Mouse (Mus musculus) limb, embryonic 10.5 days (tissue): Measurements from ENCODE around the gene AA467197. TPM values are rescaled to one million over a fixed set of nuclear protein-coding genes. Genes with fewer than 3 reads are reported as not detected.

Experiments
- DNase-seq: peaks from one replicate; pipeline ENCODE4 v3.0.0-alpha.2; 2017; ENCODE audit warnings: low spot score
- H3K27ac ChIP-seq: fragments of 300-500 bp; sonication (generic); 2 replicates; pipeline ENCODE4 v1.5.1; 2016; ENCODE audit warnings: mild to moderate bottlenecking
- H3K27me3 ChIP-seq: fragments of 300-500 bp; sonication (generic); 2 replicates; pipeline ENCODE4 v1.6.1; 2016; ENCODE audit warnings: low read depth, mild to moderate bottlenecking; ENCODE audit not compliant: poor library complexity, severe bottlenecking
- H3K36me3 ChIP-seq: fragments of 300-500 bp; sonication (generic); 2 replicates; pipeline ENCODE4 v1.6.1; 2016; ENCODE audit warnings: mild to moderate bottlenecking, moderate library complexity
- H3K4me1 ChIP-seq: fragments of 300-500 bp; sonication (generic); 2 replicates; pipeline ENCODE4 v1.6.1; 2016
- H3K4me3 ChIP-seq: fragments of 300-500 bp; sonication (generic); 2 replicates; pipeline ENCODE4 v1.5.1; 2016; ENCODE audit warnings: mild to moderate bottlenecking, moderate library complexity
- H3K9me3 ChIP-seq: fragments of 300-500 bp; sonication (generic); replicated peaks from 2 replicates; pipeline ENCODE4 v1.6.1; 2016; ENCODE audit warnings: mild to moderate bottlenecking
- WGBS: fragments of 180-500 bp; shearing (Covaris S2); methylation state at CpG from one replicate; pipeline ENCODE4 v1.1.7; 2016; 5-methylcytosine and 5-hydroxymethylcytosine counted together
- polyA plus RNA-seq: library from polyadenylated mRNA; unstranded; fragments of >200 nt; fragmentation: Nextera tagmentation; extraction: Ambion mirVana; gene quantifications from 2 replicates; pipeline ENCODE4 v1.2.1, GENCODE M21; 2016

AA467197 gene
- polyA plus RNA-seq = 0.25 TPM in 1 of 2 replicates, not detected in the other

DNA sequence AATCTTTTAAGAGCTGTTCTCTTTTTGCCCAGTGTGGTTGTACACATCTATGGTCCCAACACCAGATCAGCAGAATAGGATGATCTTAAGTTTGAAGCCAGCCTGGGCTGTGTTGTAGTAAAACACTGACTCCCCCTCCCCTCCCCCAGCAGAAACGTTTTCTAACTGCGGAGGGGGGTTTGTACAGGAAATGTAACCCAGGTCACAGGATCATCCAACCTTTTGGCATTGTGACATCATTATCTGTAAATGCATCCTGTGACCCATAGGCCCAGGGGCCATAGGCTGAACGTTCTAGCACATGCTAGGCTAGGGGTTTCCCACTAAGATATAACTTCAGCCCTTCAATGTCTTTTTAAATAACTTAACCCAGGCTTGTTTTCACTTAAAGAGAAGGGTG lies at the start of gene AA467197:
AA467197 (plus strand) TSS at position 301 of the 400 bp plus-strand sequence.
- H3K36me3 ChIP-seq = peaks cover 23% of the 10 kb centered on the region
- no peaks in the 10 kb centered on the region for H3K9me3 ChIP-seq
- H3K4me3 ChIP-seq = peak within 1 kb of the TSS; percentile 49
- peaks cover 18% of the 10 kb centered on the region; the same call in 1 of the 2 replicates for H3K27me3 ChIP-seq
- 71% methylated on average over 3 of the region's 3 CpGs for WGBS
- no peak within 1 kb of the TSS for H3K27ac ChIP-seq
- H3K4me1 ChIP-seq = peaks cover 12% of the 10 kb centered on the region; the same call in 1 of the 2 replicates
- DNase-seq = no peak

- no peak for DNase-seq
- no peak overlapping the region for H3K4me3 ChIP-seq
- H3K27ac ChIP-seq = no peak overlapping the region
- WGBS = 93% methylated on average over 8 of the region's 8 CpGs
- H3K36me3 ChIP-seq = no peaks in the 10 kb centered on the region
- H3K4me1 ChIP-seq = no peaks in the 10 kb centered on the region
- H3K27me3 ChIP-seq = no peaks in the 10 kb centered on the region
- no peaks in the 10 kb centered on the region for H3K9me3 ChIP-seq
Observed at GRCm38 (mm10) chr2:122587861-122588519, 48.8 kb upstream of the AA467197 start.

- H3K27ac ChIP-seq = no peak overlapping the region
- WGBS = 90% methylated on average over 1 of the region's 1 CpGs
- no peaks in the 10 kb centered on the region for H3K9me3 ChIP-seq
- H3K27me3 ChIP-seq = no peaks in the 10 kb centered on the region
- no peaks in the 10 kb centered on the region for H3K4me1 ChIP-seq
- no peaks in the 10 kb centered on the region for H3K36me3 ChIP-seq
- no peak overlapping the region for H3K4me3 ChIP-seq
- DNase-seq = no peak
Observed at GRCm38 (mm10) chr2:122590351-122590750, 46.4 kb upstream of the AA467197 start.

- Histone ChIP-seq H3K4me1 (no peaks in the 10 kb centered on the region), H3K36me3 (no peaks in the 10 kb centered on the region), H3K4me3 (no peak overlapping the region), H3K9me3 (no peaks in the 10 kb centered on the region), H3K27me3 (no peaks in the 10 kb centered on the region), H3K27ac (no peak overlapping the region)
- no peak for DNase-seq
- WGBS = 78% methylated on average over 2 of the region's 2 CpGs
Observed at GRCm38 (mm10) chr2:122591213-122591612, 45.6 kb upstream of the AA467197 start.

DNA sequence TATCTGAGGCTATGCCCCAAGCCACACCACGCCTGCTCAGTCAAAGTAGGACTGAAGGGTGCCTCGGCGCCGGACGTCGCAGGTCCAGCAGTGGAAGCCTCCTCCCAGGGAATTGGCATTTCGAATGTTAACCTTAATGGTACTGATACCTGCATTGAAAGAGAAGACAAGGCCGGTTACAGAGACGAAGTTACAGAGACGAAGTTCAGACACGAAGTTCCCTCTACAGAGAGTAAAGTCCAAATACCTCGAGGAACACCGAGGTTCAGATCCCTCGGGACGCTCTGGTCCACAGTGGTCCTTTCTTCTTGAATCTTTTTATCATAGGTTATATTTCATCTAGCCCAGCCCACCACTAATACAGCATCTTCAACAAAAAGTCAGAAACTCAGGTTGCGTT lies 41.3 kb upstream of the AA467197 start:
- WGBS = 92% methylated on average over 16 of the region's 16 CpGs
- Histone ChIP-seq H3K4me1 (no peaks in the 10 kb centered on the region), H3K27me3 (no peaks in the 10 kb centered on the region), H3K27ac (no peak overlapping the region), H3K9me3 (no peaks in the 10 kb centered on the region), H3K36me3 (no peaks in the 10 kb centered on the region), H3K4me3 (no peak overlapping the region)
- no peak for DNase-seq

DNA sequence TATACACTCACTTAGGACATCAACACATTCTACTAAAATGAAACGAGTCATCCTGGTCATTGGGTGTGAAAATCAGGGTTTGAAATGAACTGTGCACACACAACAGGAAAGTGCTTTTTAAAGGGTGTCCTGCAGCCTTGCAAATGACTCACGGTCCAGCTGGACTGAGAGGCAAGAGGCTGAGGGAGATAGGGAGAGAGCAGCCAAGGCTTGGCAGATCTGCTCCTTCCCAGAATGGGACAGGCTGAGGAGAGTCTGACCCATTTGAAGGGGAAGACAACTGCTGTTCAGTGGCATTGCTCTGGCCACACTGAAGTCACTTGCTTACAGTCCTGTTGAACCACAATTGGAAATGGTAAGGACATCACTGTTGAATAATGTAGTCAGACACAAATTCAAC lies 37.0 kb upstream of the AA467197 start:
- Histone ChIP-seq H3K4me3 (no peak overlapping the region), H3K27ac (no peak overlapping the region), H3K27me3 (no peaks in the 10 kb centered on the region), H3K9me3 (no peaks in the 10 kb centered on the region), H3K4me1 (no peaks in the 10 kb centered on the region), H3K36me3 (no peaks in the 10 kb centered on the region)
- DNase-seq = no peak
- WGBS = 88% methylated on average over 2 of the region's 2 CpGs

- no peaks in the 10 kb centered on the region for H3K4me1 ChIP-seq
- no peaks in the 10 kb centered on the region for H3K36me3 ChIP-seq
- no peak overlapping the region for H3K4me3 ChIP-seq
- no peak overlapping the region for H3K27ac ChIP-seq
- H3K27me3 ChIP-seq = no peaks in the 10 kb centered on the region
- WGBS = 71% methylated on average over 2 of the region's 2 CpGs
- no peaks in the 10 kb centered on the region for H3K9me3 ChIP-seq
- DNase-seq = no peak
Observed at GRCm38 (mm10) chr2:122601354-122601753, 35.4 kb upstream of the AA467197 start.

DNA sequence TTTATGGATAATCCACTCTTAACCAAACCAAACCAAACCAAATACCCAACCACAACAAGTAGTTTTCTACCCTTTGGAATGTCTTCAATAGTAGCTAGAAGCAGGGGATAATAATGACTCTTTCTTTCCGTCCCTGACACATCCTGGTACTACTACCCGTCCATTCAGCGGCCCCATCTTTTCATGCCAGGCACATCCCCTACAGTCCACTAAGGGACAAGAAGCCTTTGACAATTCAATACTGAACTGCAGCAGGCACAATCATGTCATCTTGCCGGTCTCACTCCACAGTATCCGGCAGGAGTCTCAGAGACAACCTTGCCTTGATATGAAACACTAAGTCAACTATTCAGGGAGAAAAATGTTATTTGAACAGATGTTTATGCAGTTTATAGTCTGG lies 31.0 kb upstream of the AA467197 start:
- Histone ChIP-seq H3K36me3 (no peaks in the 10 kb centered on the region), H3K27ac (no peak overlapping the region), H3K27me3 (peaks cover 20% of the 10 kb centered on the region), H3K4me3 (no peak overlapping the region), H3K9me3 (no peaks in the 10 kb centered on the region), H3K4me1 (peaks cover 3% of the 10 kb centered on the region)
- DNase-seq = no peak
- WGBS = 92% methylated on average over 5 of the region's 5 CpGs

DNA sequence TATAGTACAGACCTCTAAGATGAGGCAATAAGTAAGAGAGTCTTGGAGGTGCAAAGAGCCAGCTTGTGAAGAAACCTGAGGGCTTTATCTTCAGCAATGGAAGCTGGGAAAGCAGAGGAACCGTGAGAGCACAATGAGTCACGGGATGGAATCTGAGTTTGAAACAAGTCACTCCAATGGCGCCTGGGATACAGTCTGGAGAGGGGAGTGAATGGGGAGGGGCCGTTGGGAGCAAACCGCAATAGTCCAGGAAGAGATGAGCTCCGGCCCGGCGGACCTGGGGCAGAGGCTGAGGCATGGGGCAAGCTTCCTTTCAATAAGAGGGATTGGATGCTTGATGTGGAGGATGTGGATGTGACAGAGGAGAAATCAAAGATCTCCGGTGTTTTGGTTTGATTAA lies 28.0 kb upstream of the AA467197 start:
- WGBS = 77% methylated on average over 9 of the region's 9 CpGs
- H3K27ac ChIP-seq = no peak overlapping the region
- DNase-seq = no peak
- peaks cover 36% of the 10 kb centered on the region for H3K27me3 ChIP-seq
- H3K4me3 ChIP-seq = no peak overlapping the region
- H3K4me1 ChIP-seq = peaks cover 7% of the 10 kb centered on the region
- H3K9me3 ChIP-seq = no peaks in the 10 kb centered on the region
- H3K36me3 ChIP-seq = no peaks in the 10 kb centered on the region

DNA sequence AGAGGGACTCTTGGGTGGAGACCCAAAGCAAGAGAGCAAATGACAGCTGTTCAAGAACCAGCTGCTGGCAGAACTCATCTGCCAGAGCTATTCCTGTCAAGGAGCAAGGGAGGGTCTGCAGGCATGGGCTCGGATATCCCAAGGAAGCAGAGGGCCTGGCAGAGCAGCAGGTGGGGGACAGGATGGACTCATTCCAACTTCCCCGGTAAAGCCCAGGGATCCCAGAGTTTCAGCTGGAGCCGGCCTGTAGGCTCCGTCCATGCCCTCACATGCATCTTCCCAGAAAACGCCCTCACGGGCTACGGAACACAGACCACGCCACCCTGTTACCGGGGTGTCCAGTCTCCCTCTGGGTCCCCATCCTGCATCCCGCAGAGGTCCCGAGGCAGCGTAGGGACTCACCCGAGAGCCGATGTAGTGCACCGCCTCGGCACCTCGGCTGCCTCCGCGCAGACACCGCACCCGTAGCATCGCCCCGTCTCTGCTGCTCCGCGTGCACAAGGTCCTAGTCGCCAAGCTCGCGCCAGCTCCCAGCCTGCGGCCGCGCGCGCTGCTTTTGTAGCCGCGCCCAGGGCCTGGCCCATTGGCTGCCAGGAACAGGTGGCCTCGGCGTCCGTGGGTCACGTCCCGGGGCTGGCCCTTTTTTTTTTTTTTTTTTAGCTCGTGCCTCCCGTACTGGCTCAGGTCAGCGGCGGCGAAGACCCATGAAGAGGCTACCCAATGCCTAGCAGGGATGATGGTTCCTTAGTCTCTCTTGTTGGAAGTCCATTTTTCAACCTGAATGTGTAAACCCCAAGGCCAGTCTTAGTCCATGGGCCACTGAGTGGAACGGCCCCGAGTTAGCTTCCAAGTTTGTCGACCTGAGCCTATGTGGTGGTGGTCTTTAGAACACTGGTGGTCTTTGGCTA lies 25.8 kb upstream of the AA467197 start, which contains the start of gene Gatm:
Gatm (minus strand) TSS at position 558 of the 908 bp plus-strand sequence.
- Histone ChIP-seq H3K27me3 (peaks cover 36% of the 10 kb centered on the region), H3K9me3 (no peaks in the 10 kb centered on the region), H3K4me3 (peak within 1 kb of the TSS; percentile 64), H3K27ac (peak within 1 kb of the TSS; percentile 67), H3K36me3 (no peaks in the 10 kb centered on the region), H3K4me1 (peaks cover 7% of the 10 kb centered on the region)
- peak; percentile 80 for DNase-seq
- 4% methylated on average over 48 of the region's 48 CpGs for WGBS

DNA sequence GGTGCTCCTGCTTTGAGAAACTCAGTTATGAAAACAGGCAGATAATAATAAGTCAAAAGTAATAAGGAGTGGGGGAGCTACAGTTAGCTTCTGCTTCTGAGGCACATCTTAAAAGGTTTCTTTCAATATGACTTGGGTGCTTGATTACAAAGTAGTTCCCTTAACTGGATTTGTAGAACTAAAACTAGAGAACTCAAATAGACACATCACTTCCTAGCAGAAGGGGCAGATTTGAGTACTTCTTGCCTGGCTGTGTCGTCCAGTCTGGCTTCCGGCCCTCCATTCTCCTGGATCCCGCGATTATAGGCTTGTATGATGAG lies 25.2 kb upstream of the AA467197 start:
- Histone ChIP-seq H3K4me3 (peak overlapping the region; percentile 64; the same call in 1 of the 2 replicates), H3K36me3 (no peaks in the 10 kb centered on the region), H3K9me3 (no peaks in the 10 kb centered on the region), H3K27me3 (peaks cover 36% of the 10 kb centered on the region), H3K4me1 (peaks cover 7% of the 10 kb centered on the region), H3K27ac (no peak overlapping the region)
- DNase-seq = no peak
- 85% methylated on average over 4 of the region's 4 CpGs for WGBS

DNA sequence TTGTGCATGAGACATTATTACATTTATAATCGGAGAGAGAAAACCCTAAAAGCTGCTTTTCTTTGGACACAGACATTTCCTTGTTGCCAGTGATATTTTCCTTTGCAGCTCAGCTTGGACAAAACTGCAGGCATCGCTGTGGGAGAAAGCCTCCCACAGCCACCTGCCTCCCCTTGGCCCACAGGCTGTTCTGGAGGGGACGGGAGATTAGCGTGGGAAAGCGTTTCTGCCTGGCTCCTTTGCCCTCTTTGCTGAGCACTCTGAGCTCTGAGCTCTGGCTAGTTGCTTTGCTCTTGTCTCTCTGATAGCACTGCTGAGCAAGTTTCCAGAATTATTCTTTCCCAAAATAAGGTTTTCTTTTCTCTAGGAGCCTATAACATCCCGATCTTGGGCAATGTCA lies 20.5 kb upstream of the AA467197 start:
- H3K36me3 ChIP-seq = no peaks in the 10 kb centered on the region
- H3K9me3 ChIP-seq = no peaks in the 10 kb centered on the region
- no peak for DNase-seq
- WGBS = 81% methylated on average over 6 of the region's 6 CpGs
- H3K4me3 ChIP-seq = no peak overlapping the region
- no peak overlapping the region for H3K27ac ChIP-seq
- no peaks in the 10 kb centered on the region for H3K4me1 ChIP-seq
- H3K27me3 ChIP-seq = peaks cover 12% of the 10 kb centered on the region

DNA sequence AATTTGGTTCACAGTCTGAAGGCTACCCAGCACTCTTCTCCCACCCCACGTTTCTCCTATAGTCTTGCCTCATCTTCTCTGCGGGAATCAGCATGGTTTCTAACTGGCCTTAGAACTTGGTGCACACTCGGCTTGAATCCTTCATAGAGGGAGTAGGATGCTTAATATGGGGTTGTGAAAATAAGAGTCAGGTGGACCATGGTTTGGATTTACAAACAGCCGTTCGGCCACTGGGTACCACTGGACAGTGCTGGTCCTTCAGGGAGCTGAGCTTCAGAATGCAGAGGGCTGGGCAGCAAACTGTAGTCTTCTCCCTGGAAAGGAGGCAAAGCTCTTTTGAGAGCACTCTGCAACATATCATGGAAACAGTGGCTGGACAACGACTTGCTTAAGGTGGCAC lies 19.0 kb upstream of the AA467197 start:
- Histone ChIP-seq H3K27ac (no peak overlapping the region), H3K4me1 (no peaks in the 10 kb centered on the region), H3K27me3 (no peaks in the 10 kb centered on the region), H3K36me3 (no peaks in the 10 kb centered on the region), H3K9me3 (no peaks in the 10 kb centered on the region), H3K4me3 (no peak overlapping the region)
- no peak for DNase-seq
- whole genome bisulfite sequencing = 82% methylated on average over 6 of the region's 6 CpGs
